Mouse (Mus musculus) liver, adult 2 months (tissue): ENCODE measurements around the gene Ispd. TPM values are rescaled to one million over a fixed set of nuclear protein-coding genes. Genes with fewer than 3 reads are reported as not detected.

Experiments used
- DNase-seq: peaks from one replicate; pipeline ENCODE4 v3.0.0-alpha.2; 2011; ENCODE audit warnings: low read depth, low spot score; ENCODE audit errors: extremely low read depth
- H3K27ac ChIP-seq: fragments of 200-500 bp; replicated peaks from 2 replicates; pipeline ENCODE4 v1.5.1; 2012; ENCODE audit warnings: low read depth, mild to moderate bottlenecking, control low read depth, inconsistent platforms, low read length; ENCODE audit not compliant: insufficient read depth
- H3K27me3 ChIP-seq: fragments of 200-500 bp; 2 replicates; pipeline ENCODE4 v1.6.1; 2012; ENCODE audit warnings: mild to moderate bottlenecking, moderate library complexity, low read length, inconsistent platforms; ENCODE audit not compliant: control insufficient read depth, insufficient read depth
- H3K36me3 ChIP-seq: fragments of 200-500 bp; 2 replicates; pipeline ENCODE4 v1.6.1; 2012; ENCODE audit warnings: low read length, inconsistent platforms; ENCODE audit not compliant: control insufficient read depth, insufficient read depth
- H3K4me1 ChIP-seq: fragments of 200-500 bp; 2 replicates; pipeline ENCODE4 v1.6.1; 2011; ENCODE audit warnings: low read length; ENCODE audit not compliant: control insufficient read depth, insufficient read depth
- H3K4me3 ChIP-seq: fragments of 200-500 bp; 2 replicates; pipeline ENCODE4 v1.5.1; 2011; ENCODE audit warnings: low read depth, mild to moderate bottlenecking, control low read depth, low read length, moderate library complexity; ENCODE audit not compliant: insufficient read depth
- H3K79me2 ChIP-seq: fragments of 200-500 bp; 2 replicates; pipeline ENCODE4 v1.6.1; 2012; ENCODE audit warnings: inconsistent platforms, mild to moderate bottlenecking, low read length, moderate library complexity; ENCODE audit not compliant: control insufficient read depth, insufficient read depth
- H3K9ac ChIP-seq: fragments of 200-500 bp; 2 replicates; pipeline ENCODE4 v1.6.1; 2012; ENCODE audit warnings: low read depth, mild to moderate bottlenecking, control low read depth, inconsistent platforms, low read length
- CTCF ChIP-seq: fragments of 200-500 bp; IDR thresholded peaks from 2 replicates; pipeline ENCODE4 v1.5.1; 2011; ENCODE audit warnings: low read depth, low read length, control low read depth
- POLR2A ChIP-seq: fragments of 200-500 bp; IDR thresholded peaks from 2 replicates; pipeline ENCODE4 v1.6.1; 2011; ENCODE audit warnings: low read length, control low read depth; ENCODE audit not compliant: insufficient read depth; ENCODE audit errors: extremely low read depth
- WGBS: fragments of 180-500 bp; shearing (Covaris S2); methylation state at CpG from one replicate; pipeline ENCODE4 v1.1.7; 2018; 5-methylcytosine and 5-hydroxymethylcytosine counted together
- polyA plus RNA-seq: library from polyadenylated mRNA; depleted of rRNA; stranded (reverse); fragments of >200 nt; gene quantifications from 2 replicates; pipeline ENCODE4 v1.2.3, GENCODE M21; 2012; rRNA removed
- total RNA-seq: library from RNA; depleted of rRNA; stranded (reverse); fragments of >200 nt; gene quantifications from 2 replicates; pipeline ENCODE4 v1.2.3, GENCODE M21; 2014; rRNA removed

The Ispd gene
- total and polyA plus RNA-seq, 2 experiments, result 1.2 to 3.6 TPM

- Histone ChIP-seq H3K4me1 (no peaks in the 10 kb centered on the region), H3K27me3 (no peaks in the 10 kb centered on the region), H3K9ac (no peak overlapping the region), H3K4me3 (no peak overlapping the region), H3K79me2 (no peaks in the 10 kb centered on the region), H3K36me3 (no peaks in the 10 kb centered on the region), H3K27ac (no peak overlapping the region)
- WGBS, result 88% methylated on average over 3 of the region's 3 CpGs
- DNase-seq, result no peak
- TF ChIP-seq CTCF, result no peak
- no peak for TF ChIP-seq POLR2A
Measured at GRCm38 (mm10) chr12:36725250-36725649, 344.0 kb downstream of the Ispd start.

DNA sequence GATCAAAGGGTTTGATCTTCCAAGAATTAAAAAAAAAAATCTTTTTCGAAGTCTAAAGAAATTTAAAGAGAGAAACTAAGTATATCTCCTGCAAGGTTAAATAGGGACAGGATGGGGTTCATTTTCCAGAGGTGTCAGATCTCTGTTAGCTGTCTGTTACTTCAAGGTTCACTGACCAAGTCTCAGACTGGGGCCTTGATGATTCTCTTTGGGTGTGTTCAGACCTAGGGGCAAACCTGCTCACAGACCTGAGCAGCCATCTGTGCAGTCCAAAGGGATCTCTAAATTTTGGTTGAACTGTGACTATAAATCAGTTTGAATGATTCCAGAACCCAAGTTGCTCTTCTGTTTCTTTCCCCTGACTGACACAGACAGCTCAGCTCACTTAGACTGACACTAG lies 344.8 kb downstream of the Ispd start:
- WGBS, result 79% methylated on average over 1 of the region's 1 CpGs
- Histone ChIP-seq H3K79me2 (no peaks in the 10 kb centered on the region), H3K36me3 (no peaks in the 10 kb centered on the region), H3K9ac (no peak overlapping the region), H3K4me3 (no peak overlapping the region), H3K27me3 (no peaks in the 10 kb centered on the region), H3K27ac (no peak overlapping the region), H3K4me1 (no peaks in the 10 kb centered on the region)
- no peak for DNase-seq
- TF ChIP-seq CTCF (no peak), POLR2A (no peak)

DNA sequence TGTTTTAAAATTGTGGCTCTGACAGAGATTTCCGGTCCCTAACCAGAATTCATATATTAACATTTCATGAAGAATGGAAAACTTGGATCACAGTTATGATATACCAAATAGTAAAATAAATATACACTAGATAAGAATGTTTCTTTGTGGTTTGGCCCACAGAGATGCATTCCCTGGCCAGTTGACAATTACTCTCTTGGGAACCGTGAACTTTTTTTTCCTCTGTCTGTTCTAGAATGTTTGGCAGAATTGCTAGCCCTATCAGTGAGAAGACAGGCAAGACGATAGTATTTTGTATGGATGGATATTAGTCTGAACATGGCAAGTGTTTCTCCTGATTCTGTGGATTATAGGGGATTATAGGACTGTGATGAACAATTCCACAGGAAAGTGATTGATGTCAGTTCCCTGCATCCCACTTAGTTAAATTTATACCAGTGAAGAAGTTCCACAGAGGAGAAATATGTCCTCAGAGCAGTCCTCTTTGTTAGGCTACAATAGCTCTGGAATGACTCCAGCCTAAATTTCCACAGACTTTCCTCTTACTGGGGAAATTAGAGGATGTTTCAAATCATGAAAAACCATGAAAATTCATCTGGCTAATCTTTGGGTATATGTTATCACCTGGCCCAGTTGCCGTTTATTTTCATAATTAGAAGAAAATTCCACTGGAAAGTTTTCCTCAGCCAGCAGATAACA lies 352.6 kb downstream of the Ispd start:
- no peaks in the 10 kb centered on the region for H3K36me3 ChIP-seq
- no peak overlapping the region for H3K9ac ChIP-seq
- WGBS, result 78% methylated on average over 4 of the region's 4 CpGs
- H3K27ac ChIP-seq, result no peak overlapping the region
- no peak overlapping the region for H3K4me3 ChIP-seq
- H3K27me3 ChIP-seq, result no peaks in the 10 kb centered on the region
- no peaks in the 10 kb centered on the region for H3K4me1 ChIP-seq
- no peak for DNase-seq
- no peak for TF ChIP-seq POLR2A
- H3K79me2 ChIP-seq, result no peaks in the 10 kb centered on the region

Other genes starting within 250 kb of the Ispd start
- 6.5 and 7.9 TPM in 2 replicates for gene Ankmy2, start 224.3 kb upstream of the Ispd start, total RNA-seq
- gene Ankmy2, start 224.3 kb upstream of the Ispd start, polyA plus RNA-seq, result 2.6 and 3.4 TPM in 2 replicates
- gene Bzw2, start 223.4 kb upstream of the Ispd start, total RNA-seq, result 7.5 and 8.5 TPM in 2 replicates
- gene Bzw2, start 223.4 kb upstream of the Ispd start, polyA plus RNA-seq, result 2.4 and 2.5 TPM in 2 replicates
- not detected in 2 replicates for gene Lrrc72, start 128.1 kb upstream of the Ispd start, total RNA-seq
- not detected in 2 replicates for gene Lrrc72, start 128.1 kb upstream of the Ispd start, polyA plus RNA-seq
- gene Sostdc1, start 67.3 kb upstream of the Ispd start, total RNA-seq, result not detected in 2 replicates
- gene Sostdc1, start 67.3 kb upstream of the Ispd start, polyA plus RNA-seq, result not detected in 2 replicates
- gene D630036H23Rik, start 731 bp downstream of the Ispd start, total RNA-seq, result 0.67 and 1.8 TPM in 2 replicates
- gene D630036H23Rik, start 731 bp downstream of the Ispd start, polyA plus RNA-seq, result 0.56 and 0.72 TPM in 2 replicates